Mouse (Mus musculus): ENCODE data around the gene Krt1. TPM values are rescaled to one million over a fixed set of nuclear protein-coding genes. Genes with fewer than 3 reads are reported as not detected.

Gene Krt1
- total RNA-seq, 2 experiments from 2014 or later = not detected

DNA sequence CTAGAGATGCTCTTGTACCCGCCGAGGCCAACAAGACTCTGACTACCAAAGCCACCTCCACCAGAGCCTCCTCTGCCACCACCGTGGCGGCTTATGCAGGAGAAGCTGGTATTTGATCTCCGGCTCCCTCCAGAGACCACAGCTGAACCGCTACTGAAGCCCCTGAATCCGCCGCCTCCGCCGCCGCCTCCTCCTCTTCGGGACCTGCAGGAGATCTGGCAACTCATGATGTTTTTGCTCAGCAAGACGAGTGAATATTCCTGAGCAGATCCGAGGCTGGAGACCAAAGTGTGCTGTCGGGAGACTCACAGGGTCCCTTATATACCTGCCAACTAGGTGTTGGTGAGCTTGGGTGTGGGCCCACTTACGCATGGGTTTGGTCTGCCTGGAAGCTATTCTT, 32.7 kb downstream of the Krt1 start, which contains the start of gene Krt2:
Gene Krt2, minus strand, starts transcription at position 295 of the 400 bp plus-strand sequence.
- intact Hi-C loops (cut with DNase I) = no loop called here
- DNase-seq = no peak

DNA sequence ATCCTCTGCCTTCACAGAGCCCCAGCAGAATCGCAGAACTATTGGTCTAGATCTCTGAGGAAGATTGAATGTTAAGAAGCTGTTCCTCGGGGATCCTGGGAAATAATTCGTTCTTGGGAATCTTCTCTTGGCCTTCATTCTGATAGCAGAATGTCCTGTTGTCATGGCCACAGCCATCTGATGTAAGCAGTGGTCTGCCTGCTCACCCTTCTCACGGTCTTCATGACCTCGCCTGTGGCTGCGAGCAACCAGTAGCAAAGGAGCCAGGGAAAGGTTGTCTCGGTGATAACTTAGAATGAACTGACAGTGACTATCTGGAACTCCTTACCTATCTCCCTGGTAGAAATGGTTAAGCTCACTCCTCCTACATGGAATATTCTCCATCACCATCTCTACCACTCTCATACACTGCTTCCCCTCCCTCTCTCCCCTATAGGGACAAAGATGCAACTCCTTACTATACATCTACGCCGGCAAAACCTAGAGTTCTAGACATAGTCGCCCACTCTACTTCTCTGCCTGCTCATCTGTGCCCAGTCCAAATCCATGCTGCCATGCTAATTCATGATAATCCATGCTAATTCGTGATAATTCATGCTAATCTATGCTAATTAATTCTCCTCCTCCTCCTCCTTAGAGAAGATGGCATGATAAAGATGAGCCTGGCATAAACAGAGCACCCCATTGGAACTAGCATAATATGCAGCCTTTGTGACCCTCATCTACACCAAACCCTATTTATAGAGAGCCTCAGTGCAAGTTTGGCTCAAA, 47.4 kb downstream of the Krt1 start:
- intact Hi-C loops (cut with DNase I) = no loop called here
- DNase-seq = no peak

DNA sequence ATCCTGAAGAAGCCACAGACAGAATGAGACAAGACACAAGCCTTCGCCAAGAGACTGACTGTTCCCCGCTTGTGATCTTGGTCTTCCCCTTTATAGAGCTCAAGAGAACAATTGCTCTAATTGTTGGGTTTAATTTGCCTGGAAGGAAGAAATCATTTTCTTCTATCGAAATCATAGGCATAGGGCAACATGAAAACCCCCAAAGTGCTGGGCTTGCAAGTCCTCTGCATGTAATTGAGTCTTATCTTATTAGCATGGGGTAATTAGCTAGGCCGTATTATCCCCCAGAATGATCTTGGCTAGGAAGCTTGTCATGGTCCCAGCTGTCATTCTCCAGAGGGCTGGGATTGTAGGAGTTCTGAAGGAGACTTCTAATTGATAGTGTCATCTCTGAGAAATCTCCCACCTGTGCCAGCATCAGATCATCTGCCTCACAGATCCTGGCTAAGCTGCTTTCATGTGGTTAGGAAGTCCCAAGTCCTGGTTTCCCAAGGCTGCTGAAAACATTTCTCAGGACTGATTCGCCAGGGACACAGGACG, 48.2 kb downstream of the Krt1 start, which contains the start of gene Krt73:
Gene Krt73, minus strand, starts transcription at position 51 of the 540 bp plus-strand sequence.
- intact Hi-C loops (cut with DNase I) = no loop called here
- no peak for DNase-seq

Small RNAs within 50 kb of the gene (microRNA-seq; reads per million reads assigned to microRNA genes)
- 0 reads per million in 2 experiments for gene Gm44356

Other genes starting within 250 kb of the Krt1 start
- gene Gm5414, start 222.6 kb downstream of the Krt1 start, total RNA-seq (2021) = not detected
- not detected for gene Gm5478, start 203.4 kb downstream of the Krt1 start, total RNA-seq (2021)
- gene Krt6b, start 170.5 kb downstream of the Krt1 start, total RNA-seq (2021) = not detected
- gene Krt6a, start 156.5 kb downstream of the Krt1 start, total RNA-seq (2021) = not detected
- gene Krt5, start 137.9 kb downstream of the Krt1 start, total RNA-seq (2021) = under 1 TPM in 1 of 2 experiments, not detected in 1; 0.15 TPM
- not detected for gene Krt71, start 107.7 kb downstream of the Krt1 start, total RNA-seq (2021)
- not detected for gene Krt72, start 64.3 kb downstream of the Krt1 start, total RNA-seq (2021)
- not detected for gene Krt73, start 48.4 kb downstream of the Krt1 start, total RNA-seq (2021)
- gene Krt2, start 32.6 kb downstream of the Krt1 start, total RNA-seq (2021) = not detected
- gene Krt77, start 18.9 kb upstream of the Krt1 start, total RNA-seq (2021) = not detected
- not detected for gene Krt76, start 42.1 kb upstream of the Krt1 start, total RNA-seq (2021)
- under 1 TPM in 1 of 2 experiments, not detected in 1; 0.12 TPM for gene Krt4, start 73.9 kb upstream of the Krt1 start, total RNA-seq (2021)
- gene Krt79, start 89.5 kb upstream of the Krt1 start, total RNA-seq (2021) = under 1 TPM in 1 of 2 experiments, not detected in 1; 0.13 TPM
- not detected for gene Krt78, start 103.5 kb upstream of the Krt1 start, total RNA-seq (2021)
- 1 to 10 TPM in 1 of 2 experiments, under 1 TPM in 1; 0.30 to 1.0 TPM for gene Krt8, start 153.7 kb upstream of the Krt1 start, total RNA-seq (2021)
- gene Krt18, start 177.4 kb upstream of the Krt1 start, total RNA-seq (2021) = 1 to 10 TPM in 1 of 2 experiments, not detected in 1; 1.3 TPM
- gene Eif4b, start 223.0 kb upstream of the Krt1 start, total RNA-seq (2021) = 100 to 1,000 TPM; 148 to 169 TPM
- gene Tns2, start 249.6 kb upstream of the Krt1 start, total RNA-seq (2021) = 10 to 100 TPM; 34.7 to 36.0 TPM

All from gastrocnemius, postnatal 36 days (tissue).